Mouse (Mus musculus) midbrain, embryonic 15.5 days (tissue): ENCODE measurements around the gene Cpne9. TPM values are rescaled to one million over a fixed set of nuclear protein-coding genes. Genes with fewer than 3 reads are reported as not detected.

ENCODE experiments used
- ATAC-seq: fragments of 200-750 bp; cut with Nextera tagmentation; replicated peaks from 2 replicates; pipeline ENCODE4 v1.8.0; 2017; ENCODE audit warnings: moderate TSS enrichment
- H3K27ac ChIP-seq: fragments of 300-500 bp; sonication (generic); 2 replicates; pipeline ENCODE4 v1.5.1; 2015; ENCODE audit warnings: mild to moderate bottlenecking, inconsistent platforms
- H3K27me3 ChIP-seq: fragments of 300-500 bp; sonication (generic); replicated peaks from 2 replicates; pipeline ENCODE4 v1.6.1; 2015; ENCODE audit warnings: inconsistent platforms
- H3K36me3 ChIP-seq: fragments of 300-500 bp; sonication (generic); replicated peaks from 2 replicates; pipeline ENCODE4 v1.6.1; 2015; ENCODE audit warnings: inconsistent platforms
- H3K4me1 ChIP-seq: fragments of 300-500 bp; sonication (generic); 2 replicates; pipeline ENCODE4 v1.6.1; 2015; ENCODE audit warnings: inconsistent platforms
- H3K4me2 ChIP-seq: fragments of 300-500 bp; sonication (generic); 2 replicates; pipeline ENCODE4 v1.6.1; 2015; ENCODE audit warnings: inconsistent platforms, mild to moderate bottlenecking, moderate library complexity
- H3K4me3 ChIP-seq: fragments of 300-500 bp; sonication (generic); 2 replicates; pipeline ENCODE4 v1.5.1; 2015; ENCODE audit warnings: mild to moderate bottlenecking, inconsistent platforms
- H3K9ac ChIP-seq: fragments of 300-500 bp; sonication (generic); 2 replicates; pipeline ENCODE4 v1.6.1; 2015; ENCODE audit warnings: mild to moderate bottlenecking, inconsistent platforms
- H3K9me3 ChIP-seq: fragments of 300-500 bp; sonication (generic); 2 replicates; pipeline ENCODE4 v1.6.1; 2016; ENCODE audit warnings: inconsistent platforms
- WGBS: fragments of 180-500 bp; shearing (Covaris S2); methylation state at CpG from one replicate; pipeline ENCODE4 v1.1.7; 2015; ENCODE audit warnings: mixed read lengths; 5-methylcytosine and 5-hydroxymethylcytosine counted together
- polyA plus RNA-seq: library from polyadenylated mRNA; unstranded; fragments of >200 nt; fragmentation: Nextera tagmentation; extraction: Ambion mirVana; gene quantifications from 2 replicates; pipeline ENCODE4 v1.2.1, GENCODE M21; 2015

Gene Cpne9
- polyA plus RNA-seq, 1 experiment from 2014 or later = 2.3 TPM

DNA sequence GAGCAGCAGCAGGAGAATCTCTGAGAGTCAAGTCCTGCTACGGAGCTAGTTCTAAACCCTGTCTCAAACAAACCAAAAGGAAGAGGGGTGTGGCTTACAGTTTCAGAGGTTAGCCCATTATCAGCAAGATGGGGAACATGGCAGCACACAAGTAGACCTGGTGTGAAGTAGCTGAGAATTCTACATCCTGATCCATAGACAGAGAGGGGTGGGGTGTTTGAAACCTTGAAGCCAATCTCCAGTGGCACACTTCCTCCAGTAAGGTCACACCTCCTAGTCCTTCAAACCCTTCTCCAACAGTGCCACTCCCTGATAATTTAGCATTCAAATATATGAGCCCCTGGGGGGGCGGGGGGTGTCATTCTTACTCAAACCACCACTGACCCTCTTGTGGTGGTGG lies 13.9 kb downstream of the Cpne9 start:
- Histone ChIP-seq H3K4me2 (no peak overlapping the region), H3K36me3 (no peaks in the 10 kb centered on the region), H3K9ac (no peak overlapping the region), H3K27me3 (no peaks in the 10 kb centered on the region), H3K9me3 (no peaks in the 10 kb centered on the region), H3K4me3 (no peak overlapping the region), H3K27ac (no peak overlapping the region), H3K4me1 (no peaks in the 10 kb centered on the region)
- 91% methylated on average over 2 of the region's 2 CpGs for WGBS
- ATAC-seq = no peak

- no peak for ATAC-seq
- Histone ChIP-seq H3K9ac (no peak overlapping the region), H3K4me1 (no peaks in the 10 kb centered on the region), H3K27me3 (no peaks in the 10 kb centered on the region), H3K27ac (no peak overlapping the region), H3K4me3 (no peak overlapping the region), H3K36me3 (no peaks in the 10 kb centered on the region), H3K9me3 (no peaks in the 10 kb centered on the region), H3K4me2 (no peak overlapping the region)
- 70% methylated on average over 4 of the region's 4 CpGs for WGBS
Measured at GRCm38 (mm10) chr6:113296639-113297038, 14.5 kb downstream of the Cpne9 start.

DNA sequence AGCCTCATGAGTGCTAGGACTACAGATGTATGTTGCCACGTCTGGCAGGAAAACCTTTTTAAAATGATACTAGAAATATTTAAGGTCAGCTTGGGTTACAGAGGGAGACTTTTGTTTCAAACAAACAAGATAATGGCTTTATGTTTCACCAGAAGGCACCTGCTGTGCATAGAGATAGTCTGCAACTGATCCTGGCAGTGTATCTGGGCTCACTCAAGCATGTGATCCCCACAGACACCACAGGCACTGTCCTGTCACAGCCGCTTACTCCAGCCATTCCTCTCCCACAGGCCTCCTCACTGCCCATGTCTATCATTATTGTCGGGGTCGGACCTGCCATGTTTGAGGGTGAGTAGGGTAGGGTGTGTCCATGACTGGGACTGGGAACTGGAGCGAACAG lies 19.2 kb downstream of the Cpne9 start:
- H3K4me3 ChIP-seq = no peak overlapping the region
- no peak for ATAC-seq
- 79% methylated on average over 5 of the region's 5 CpGs for WGBS
- H3K9me3 ChIP-seq = no peaks in the 10 kb centered on the region
- no peak overlapping the region for H3K9ac ChIP-seq
- H3K4me2 ChIP-seq = no peak overlapping the region
- peaks cover 6% of the 10 kb centered on the region for H3K4me1 ChIP-seq
- no peaks in the 10 kb centered on the region for H3K27me3 ChIP-seq
- H3K36me3 ChIP-seq = no peaks in the 10 kb centered on the region
- H3K27ac ChIP-seq = no peak overlapping the region

DNA sequence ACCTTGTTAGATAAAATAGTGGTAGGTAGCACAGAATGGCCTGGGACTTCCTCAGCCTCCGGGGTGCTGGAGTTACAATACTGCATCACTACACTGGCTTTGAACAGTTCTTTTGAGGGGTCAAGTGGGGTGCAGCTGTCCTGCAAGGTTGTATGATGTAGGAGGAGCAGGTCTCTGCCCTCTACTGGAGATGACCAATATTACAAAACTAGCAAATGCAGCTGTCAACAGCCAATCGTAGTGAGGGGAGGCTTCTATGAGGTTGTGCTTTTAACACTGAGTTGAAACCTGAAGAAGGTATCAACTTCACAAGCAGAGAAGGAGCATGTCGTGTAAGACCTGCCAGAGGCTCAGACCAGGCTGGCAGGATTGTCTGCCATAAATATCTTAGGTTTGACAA lies 20.2 kb downstream of the Cpne9 start:
- H3K4me3 ChIP-seq = no peak overlapping the region
- WGBS = 24% methylated on average over 3 of the region's 3 CpGs
- H3K9me3 ChIP-seq = no peaks in the 10 kb centered on the region
- no peak overlapping the region for H3K27ac ChIP-seq
- ATAC-seq = no peak
- H3K4me1 ChIP-seq = peaks cover 6% of the 10 kb centered on the region
- H3K4me2 ChIP-seq = no peak overlapping the region
- H3K27me3 ChIP-seq = no peaks in the 10 kb centered on the region
- no peak overlapping the region for H3K9ac ChIP-seq
- H3K36me3 ChIP-seq = no peaks in the 10 kb centered on the region

DNA sequence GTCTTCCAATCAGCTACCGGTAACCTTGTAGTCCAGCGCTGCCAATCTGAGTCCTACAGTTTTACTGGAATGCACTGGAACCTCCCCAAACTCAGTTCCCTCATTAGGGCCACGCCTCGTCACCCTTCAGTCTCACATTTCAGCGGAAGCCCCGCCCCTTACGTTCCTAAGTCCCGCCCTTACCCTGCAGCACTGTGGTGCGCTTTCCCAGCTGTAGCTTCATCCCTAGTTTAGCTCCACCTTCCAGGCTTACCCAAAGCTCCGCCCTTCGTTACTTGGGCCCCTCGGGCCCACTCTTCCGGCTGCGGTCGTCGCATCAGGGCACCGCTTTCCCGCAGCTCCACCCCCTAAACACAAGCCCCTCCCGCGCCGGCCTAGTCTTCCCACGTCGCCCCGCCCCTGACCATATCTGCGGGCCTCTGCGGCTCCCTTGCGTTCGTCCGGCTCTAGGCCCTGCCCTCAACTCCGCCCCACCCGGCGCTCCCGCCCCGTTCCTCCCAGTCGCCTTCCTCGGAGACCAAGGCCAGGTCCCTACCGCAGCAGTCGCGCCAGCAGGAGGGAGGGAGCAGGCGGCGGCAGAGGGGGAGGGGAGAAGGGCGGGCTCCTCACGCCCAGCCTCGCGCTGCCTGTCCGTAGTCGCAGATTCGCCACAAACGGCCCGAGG lies 24.3 kb downstream of the Cpne9 start:
- WGBS = 1% methylated on average over 50 of the region's 50 CpGs
- ATAC-seq = peak; percentile 98
- peak overlapping the region; percentile 83 for H3K4me3 ChIP-seq
- peak overlapping the region; percentile 93 for H3K9ac ChIP-seq
- H3K4me2 ChIP-seq = peak overlapping the region; percentile 91
- H3K4me1 ChIP-seq = peaks cover 23% of the 10 kb centered on the region
- peak overlapping the region; percentile 93 for H3K27ac ChIP-seq
- no peaks in the 10 kb centered on the region for H3K27me3 ChIP-seq
- H3K36me3 ChIP-seq = peaks cover 3% of the 10 kb centered on the region; the same call in 1 of the 2 replicates
- no peaks in the 10 kb centered on the region for H3K9me3 ChIP-seq

DNA sequence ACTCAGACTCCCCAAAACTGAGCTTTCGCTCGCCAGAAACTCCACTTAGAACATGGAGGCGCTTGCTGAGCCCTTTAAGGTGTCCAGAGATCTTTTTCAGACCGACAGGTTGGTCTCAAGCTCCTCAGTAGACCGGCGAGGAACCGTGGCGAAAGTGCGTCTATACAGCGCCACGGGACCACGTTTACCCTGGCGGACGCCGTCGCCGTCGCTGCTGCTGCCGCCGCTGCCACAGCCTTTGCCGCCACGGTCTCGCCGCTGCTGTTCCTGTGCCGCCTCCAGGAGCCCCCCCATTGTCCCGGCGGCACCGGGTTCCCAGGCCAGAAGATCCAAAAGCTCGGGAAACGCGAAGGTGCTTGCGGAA lies 24.9 kb downstream of the Cpne9 start, which contains the start of gene Brpf1:
Gene Brpf1 (plus strand): TSS at position 152 of the 364 bp plus-strand sequence.
- peak; percentile 75 for ATAC-seq
- Histone ChIP-seq H3K27ac (peak within 1 kb of the TSS; percentile 93), H3K9me3 (no peaks in the 10 kb centered on the region), H3K4me2 (peak within 1 kb of the TSS; percentile 91), H3K36me3 (peaks cover 3% of the 10 kb centered on the region; the same call in 1 of the 2 replicates), H3K4me3 (peak within 1 kb of the TSS; percentile 83), H3K9ac (peak within 1 kb of the TSS; percentile 93), H3K27me3 (no peaks in the 10 kb centered on the region), H3K4me1 (peaks cover 23% of the 10 kb centered on the region)
- WGBS = 1% methylated on average over 32 of the region's 32 CpGs

- H3K4me3 ChIP-seq = peak overlapping the region; percentile 83
- no peaks in the 10 kb centered on the region for H3K27me3 ChIP-seq
- under 1% methylated on average over 34 of the region's 34 CpGs for WGBS
- no peaks in the 10 kb centered on the region for H3K9me3 ChIP-seq
- H3K4me2 ChIP-seq = peak overlapping the region; percentile 91
- peak overlapping the region; percentile 93 for H3K9ac ChIP-seq
- peak overlapping the region; percentile 93 for H3K27ac ChIP-seq
- peak; percentile 5 for ATAC-seq
- H3K4me1 ChIP-seq = peaks cover 23% of the 10 kb centered on the region
- peaks cover 3% of the 10 kb centered on the region; the same call in 1 of the 2 replicates for H3K36me3 ChIP-seq
Measured at GRCm38 (mm10) chr6:113307481-113308121, 25.5 kb downstream of the Cpne9 start.

DNA sequence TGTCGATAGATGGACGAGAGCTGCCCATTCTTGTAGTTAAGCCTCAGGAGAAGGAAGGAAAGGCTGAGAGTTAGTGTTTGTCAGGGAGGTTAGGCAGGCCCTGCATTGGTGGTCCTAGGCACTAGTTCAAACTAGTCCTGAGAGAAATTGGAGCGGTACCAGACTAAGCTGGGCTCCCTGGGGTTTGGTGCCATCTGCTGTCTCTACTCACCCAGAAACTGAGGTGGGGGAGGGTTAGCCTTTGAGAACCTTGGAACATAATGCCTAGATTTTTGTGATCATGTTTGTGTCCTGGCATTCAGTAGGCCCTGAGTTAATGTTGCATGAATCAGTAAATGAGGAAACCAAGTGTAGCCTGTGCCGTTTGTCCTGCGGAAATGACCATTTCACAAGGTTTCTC lies 26.0 kb downstream of the Cpne9 start:
- Histone ChIP-seq H3K4me2 (peak overlapping the region; percentile 91), H3K27me3 (no peaks in the 10 kb centered on the region), H3K9me3 (no peaks in the 10 kb centered on the region), H3K27ac (peak overlapping the region; percentile 93; the same call in 1 of the 2 replicates), H3K36me3 (peaks cover 3% of the 10 kb centered on the region; the same call in 1 of the 2 replicates), H3K4me3 (peak overlapping the region; percentile 83), H3K9ac (peak overlapping the region; percentile 93), H3K4me1 (peaks cover 23% of the 10 kb centered on the region)
- 34% methylated on average over 5 of the region's 5 CpGs for WGBS
- no peak for ATAC-seq

DNA sequence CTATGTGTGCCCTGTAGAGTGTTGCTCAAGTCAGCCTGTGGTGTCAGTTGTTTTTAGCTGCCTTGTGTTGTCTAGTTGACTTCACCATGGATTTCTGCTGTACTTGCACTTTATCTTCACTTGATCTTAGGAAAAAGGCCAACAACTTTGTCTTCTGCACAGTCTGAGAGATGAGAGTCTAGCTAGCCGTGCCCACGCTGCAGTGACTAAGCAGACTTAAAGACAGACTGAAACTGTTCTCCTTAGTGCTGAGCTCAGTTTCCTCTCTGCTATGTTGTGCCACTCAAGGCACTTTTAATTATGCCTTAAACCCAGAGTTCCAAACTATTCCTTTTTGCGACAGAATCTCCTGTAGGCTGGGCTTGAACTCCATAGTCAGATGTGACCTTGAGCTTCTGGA lies 33.9 kb downstream of the Cpne9 start:
- WGBS = 94% methylated on average over 3 of the region's 3 CpGs
- Histone ChIP-seq H3K27ac (no peak overlapping the region), H3K27me3 (no peaks in the 10 kb centered on the region), H3K9ac (no peak overlapping the region), H3K4me3 (no peak overlapping the region), H3K4me1 (no peaks in the 10 kb centered on the region), H3K4me2 (no peak overlapping the region), H3K36me3 (peaks cover 58% of the 10 kb centered on the region), H3K9me3 (no peaks in the 10 kb centered on the region)
- ATAC-seq = no peak

DNA sequence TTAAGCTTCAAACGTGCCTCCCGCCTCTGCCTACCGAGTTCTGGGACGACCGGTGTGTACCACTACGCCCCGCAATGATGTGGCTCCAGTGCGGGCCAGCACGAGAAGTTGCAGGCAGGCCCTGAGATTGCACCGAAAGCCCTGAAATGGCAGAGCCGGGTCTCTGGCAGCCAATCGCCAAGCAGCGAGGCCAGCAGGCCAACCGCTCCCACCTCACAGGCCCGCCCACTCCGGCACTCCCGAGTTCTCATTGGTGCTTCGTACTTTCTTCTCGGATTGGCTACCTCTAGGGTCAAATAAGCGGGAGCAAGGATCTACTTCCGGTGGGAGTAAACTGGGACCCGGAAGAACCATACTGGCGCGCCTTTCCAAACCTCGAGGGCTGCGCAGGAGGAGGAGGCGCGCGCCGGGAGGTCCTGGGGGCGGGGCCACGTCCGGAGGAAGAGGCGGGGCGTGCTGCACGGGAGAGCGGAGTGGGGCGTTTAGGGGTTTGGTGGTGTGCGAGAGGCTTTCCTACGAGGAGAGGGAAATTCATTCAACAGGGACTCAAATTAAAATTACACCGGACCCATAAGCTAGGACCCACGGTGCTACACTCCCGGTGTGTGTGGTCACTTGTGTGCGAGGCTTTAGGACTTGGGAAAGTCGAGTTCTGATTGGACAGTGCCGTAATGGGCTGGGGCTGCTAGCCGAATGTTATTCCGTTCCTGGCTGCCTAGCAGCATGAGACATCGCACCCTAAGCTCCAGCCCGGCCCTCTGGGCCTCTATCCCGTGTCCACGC lies 44.6 kb downstream of the Cpne9 start, which contains the start of gene Ogg1:
Gene Ogg1 (plus strand): TSS at position 440 of the 783 bp plus-strand sequence.
- peak within 1 kb of the TSS; percentile 58 for H3K4me3 ChIP-seq
- H3K36me3 ChIP-seq = peaks cover 26% of the 10 kb centered on the region
- peak within 1 kb of the TSS; percentile 86 for H3K4me2 ChIP-seq
- 0% methylated on average over 52 of the region's 52 CpGs for WGBS
- H3K9ac ChIP-seq = peak within 1 kb of the TSS; percentile 60
- no peaks in the 10 kb centered on the region for H3K9me3 ChIP-seq
- H3K27me3 ChIP-seq = no peaks in the 10 kb centered on the region
- peak; percentile 99 for ATAC-seq
- H3K4me1 ChIP-seq = peaks cover 16% of the 10 kb centered on the region
- peak within 1 kb of the TSS; percentile 87 for H3K27ac ChIP-seq

DNA sequence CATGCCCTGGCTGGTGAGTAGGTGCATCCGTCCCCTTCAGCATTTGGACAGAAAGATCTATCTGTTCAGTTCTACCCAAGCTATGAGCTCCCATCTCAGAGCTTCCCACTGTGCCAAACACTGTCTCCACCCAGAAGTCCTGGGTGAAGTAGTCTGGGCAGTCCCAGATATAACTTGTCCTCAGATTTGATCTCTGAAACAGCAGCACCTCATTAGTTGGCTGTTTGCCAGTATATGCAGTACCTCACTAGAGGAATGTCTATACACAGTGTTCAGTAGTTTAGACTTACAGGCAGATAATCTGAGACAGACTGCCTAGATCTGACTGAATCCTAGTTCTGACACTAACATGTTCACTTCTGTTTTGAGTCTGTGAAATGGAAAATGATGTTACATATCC lies 47.3 kb downstream of the Cpne9 start:
- no peaks in the 10 kb centered on the region for H3K27me3 ChIP-seq
- H3K4me1 ChIP-seq = peaks cover 16% of the 10 kb centered on the region
- H3K27ac ChIP-seq = no peak overlapping the region
- 89% methylated on average over 1 of the region's 1 CpGs for WGBS
- no peak overlapping the region for H3K4me3 ChIP-seq
- H3K9me3 ChIP-seq = no peaks in the 10 kb centered on the region
- H3K9ac ChIP-seq = no peak overlapping the region
- ATAC-seq = no peak
- H3K4me2 ChIP-seq = no peak overlapping the region
- H3K36me3 ChIP-seq = peaks cover under 1% of the 10 kb centered on the region; the same call in 1 of the 2 replicates

GRCm38 (mm10) chr6:113330547-113330946 lies 48.4 kb downstream of the Cpne9 start:
- Histone ChIP-seq H3K9me3 (no peaks in the 10 kb centered on the region), H3K4me3 (no peak overlapping the region), H3K4me1 (peaks cover 14% of the 10 kb centered on the region), H3K27me3 (no peaks in the 10 kb centered on the region), H3K36me3 (peaks cover 10% of the 10 kb centered on the region; the same call in 1 of the 2 replicates), H3K9ac (no peak overlapping the region), H3K27ac (no peak overlapping the region), H3K4me2 (no peak overlapping the region)
- no peak for ATAC-seq
- WGBS = 70% methylated on average over 2 of the region's 2 CpGs
